Mouse (Mus musculus) midbrain, embryonic 15.5 days (tissue): ENCODE data around the gene Traf7. TPM values are rescaled to one million over a fixed set of nuclear protein-coding genes. Genes with fewer than 3 reads are reported as not detected.
A peak's percentile ranks its signal among the peaks of the same experiment; 100 is the strongest.

Source experiments
- ATAC-seq: fragments of 200-750 bp; cut with Nextera tagmentation; replicated peaks from 2 replicates; pipeline ENCODE4 v1.8.0; 2017; ENCODE audit warnings: moderate TSS enrichment
- H3K27ac ChIP-seq: fragments of 300-500 bp; sonication (generic); 2 replicates; pipeline ENCODE4 v1.5.1; 2015; ENCODE audit warnings: mild to moderate bottlenecking, inconsistent platforms
- H3K27me3 ChIP-seq: fragments of 300-500 bp; sonication (generic); replicated peaks from 2 replicates; pipeline ENCODE4 v1.6.1; 2015; ENCODE audit warnings: inconsistent platforms
- H3K36me3 ChIP-seq: fragments of 300-500 bp; sonication (generic); replicated peaks from 2 replicates; pipeline ENCODE4 v1.6.1; 2015; ENCODE audit warnings: inconsistent platforms
- H3K4me1 ChIP-seq: fragments of 300-500 bp; sonication (generic); 2 replicates; pipeline ENCODE4 v1.6.1; 2015; ENCODE audit warnings: inconsistent platforms
- H3K4me2 ChIP-seq: fragments of 300-500 bp; sonication (generic); 2 replicates; pipeline ENCODE4 v1.6.1; 2015; ENCODE audit warnings: inconsistent platforms, mild to moderate bottlenecking, moderate library complexity
- H3K4me3 ChIP-seq: fragments of 300-500 bp; sonication (generic); 2 replicates; pipeline ENCODE4 v1.5.1; 2015; ENCODE audit warnings: mild to moderate bottlenecking, inconsistent platforms
- H3K9ac ChIP-seq: fragments of 300-500 bp; sonication (generic); 2 replicates; pipeline ENCODE4 v1.6.1; 2015; ENCODE audit warnings: mild to moderate bottlenecking, inconsistent platforms
- H3K9me3 ChIP-seq: fragments of 300-500 bp; sonication (generic); 2 replicates; pipeline ENCODE4 v1.6.1; 2016; ENCODE audit warnings: inconsistent platforms
- WGBS: fragments of 180-500 bp; shearing (Covaris S2); methylation state at CpG from one replicate; pipeline ENCODE4 v1.1.7; 2015; ENCODE audit warnings: mixed read lengths; 5-methylcytosine and 5-hydroxymethylcytosine counted together
- polyA plus RNA-seq: library from polyadenylated mRNA; unstranded; fragments of >200 nt; fragmentation: Nextera tagmentation; extraction: Ambion mirVana; gene quantifications from 2 replicates; pipeline ENCODE4 v1.2.1, GENCODE M21; 2015

The Traf7 gene
- polyA plus RNA-seq, 1 experiment from 2014 or later, result 108 TPM

DNA sequence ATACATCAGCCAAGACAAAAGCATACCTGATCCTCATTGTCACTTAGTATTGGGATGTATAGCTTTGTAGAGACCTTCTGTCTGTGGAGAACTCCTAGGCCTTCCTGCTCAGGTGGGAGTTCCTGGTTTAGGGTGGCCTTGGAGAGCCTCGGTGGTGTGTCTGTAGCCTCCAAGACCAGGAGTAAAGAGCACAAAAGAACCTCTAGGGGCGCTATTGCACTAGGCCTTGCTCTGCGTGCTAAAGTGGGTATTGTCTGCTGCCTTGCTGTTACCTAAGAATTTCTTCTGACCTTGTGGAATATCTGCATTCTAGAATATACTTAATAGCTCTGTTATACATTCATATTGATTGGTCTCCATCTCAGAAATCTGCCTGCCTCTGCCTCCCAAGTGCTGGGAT lies 12.6 kb upstream of the Traf7 start:
- no peak overlapping the region for H3K27ac ChIP-seq
- H3K9me3 ChIP-seq, result no peaks in the 10 kb centered on the region
- 7% methylated on average over 3 of the region's 3 CpGs for WGBS
- H3K27me3 ChIP-seq, result no peaks in the 10 kb centered on the region
- H3K4me2 ChIP-seq, result no peak overlapping the region
- H3K36me3 ChIP-seq, result no peaks in the 10 kb centered on the region
- ATAC-seq, result no peak
- H3K4me1 ChIP-seq, result peaks cover 14% of the 10 kb centered on the region
- H3K9ac ChIP-seq, result no peak overlapping the region
- no peak overlapping the region for H3K4me3 ChIP-seq

DNA sequence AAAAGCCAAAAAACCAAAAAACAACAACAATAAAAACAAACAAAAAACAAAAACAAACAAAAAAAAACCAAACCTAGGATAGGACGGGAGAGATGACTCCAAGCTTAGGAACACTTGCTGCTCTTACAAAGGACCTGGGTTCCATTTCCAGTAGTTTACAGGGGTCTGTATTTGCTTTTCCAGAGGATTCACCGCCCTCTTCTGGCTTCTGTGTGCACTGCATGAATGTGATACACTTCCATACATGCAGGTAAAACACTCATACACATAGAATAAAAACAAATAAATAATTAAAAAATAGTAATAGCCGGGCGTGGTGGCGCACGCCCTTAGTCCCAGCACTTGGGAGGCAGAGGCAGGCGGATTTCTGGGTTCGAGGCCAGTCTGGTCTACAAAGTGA lies 11.2 kb upstream of the Traf7 start:
- H3K36me3 ChIP-seq, result no peaks in the 10 kb centered on the region
- H3K9ac ChIP-seq, result no peak overlapping the region
- no peak overlapping the region for H3K27ac ChIP-seq
- H3K27me3 ChIP-seq, result no peaks in the 10 kb centered on the region
- H3K4me1 ChIP-seq, result peaks cover 11% of the 10 kb centered on the region
- H3K4me3 ChIP-seq, result no peak overlapping the region
- WGBS, result 70% methylated on average over 8 of the region's 8 CpGs
- H3K9me3 ChIP-seq, result no peaks in the 10 kb centered on the region
- ATAC-seq, result 0 out of 2 replicates have a peak, but pooled peaks have one; percentile 27
- H3K4me2 ChIP-seq, result no peak overlapping the region

DNA sequence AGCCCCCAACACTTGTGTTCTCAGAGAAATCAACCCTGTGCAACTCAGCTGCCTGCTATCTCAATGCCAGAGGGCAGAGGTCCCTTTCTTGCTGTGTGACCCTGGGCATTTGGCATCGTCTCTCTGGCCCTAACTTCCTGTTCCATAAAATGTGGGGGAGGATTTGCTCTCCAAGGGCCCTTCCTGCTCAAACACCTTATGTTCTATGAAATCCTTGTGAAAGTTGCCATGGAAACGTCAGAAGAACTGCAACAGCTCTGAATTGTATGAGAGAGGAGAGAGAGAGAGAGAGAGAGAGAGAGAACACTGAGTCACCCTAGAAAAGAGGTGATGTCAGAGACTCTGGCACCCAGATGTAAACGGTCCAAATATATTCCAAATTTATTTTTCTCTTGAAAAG lies 9.8 kb upstream of the Traf7 start:
- Histone ChIP-seq H3K36me3 (no peaks in the 10 kb centered on the region), H3K27me3 (no peaks in the 10 kb centered on the region), H3K9ac (no peak overlapping the region), H3K4me1 (peaks cover 24% of the 10 kb centered on the region), H3K27ac (peak overlapping the region; percentile 46), H3K4me3 (no peak overlapping the region), H3K9me3 (no peaks in the 10 kb centered on the region), H3K4me2 (no peak overlapping the region)
- 29% methylated on average over 3 of the region's 3 CpGs for WGBS
- no peak for ATAC-seq

- H3K9ac ChIP-seq, result no peak overlapping the region
- 54% methylated on average over 5 of the region's 5 CpGs for WGBS
- ATAC-seq, result no peak
- no peak overlapping the region for H3K27ac ChIP-seq
- no peak overlapping the region for H3K4me2 ChIP-seq
- no peaks in the 10 kb centered on the region for H3K27me3 ChIP-seq
- no peak overlapping the region for H3K4me3 ChIP-seq
- H3K4me1 ChIP-seq, result peaks cover 38% of the 10 kb centered on the region
- H3K36me3 ChIP-seq, result no peaks in the 10 kb centered on the region
- no peaks in the 10 kb centered on the region for H3K9me3 ChIP-seq
These were observed 7.6 kb upstream of the Traf7 start for GRCm38 (mm10) chr17:24535300-24535699.

- Histone ChIP-seq H3K27ac (0 out of 2 replicates have a peak within 1 kb of the TSS, but pooled peaks have one; percentile 12), H3K9ac (peak within 1 kb of the TSS; percentile 47), H3K4me2 (peak within 1 kb of the TSS; percentile 66), H3K4me1 (peaks cover 49% of the 10 kb centered on the region), H3K27me3 (no peaks in the 10 kb centered on the region), H3K36me3 (no peaks in the 10 kb centered on the region), H3K4me3 (peak within 1 kb of the TSS; percentile 39), H3K9me3 (no peaks in the 10 kb centered on the region)
- WGBS, result 89% methylated on average over 8 of the region's 8 CpGs
- ATAC-seq, result no peak
These were observed 6.5 kb upstream of the Traf7 start, which contains the start of gene Rab26 for GRCm38 (mm10) chr17:24534160-24534718. Rab26 (minus strand) TSS chr17:24534210.

- no peaks in the 10 kb centered on the region for H3K27me3 ChIP-seq
- H3K4me1 ChIP-seq, result peaks cover 57% of the 10 kb centered on the region
- 0 out of 2 replicates have a peak overlapping the region, but pooled peaks have one; percentile 12 for H3K27ac ChIP-seq
- peak; percentile 40; the same call in 1 of the 2 replicates for ATAC-seq
- H3K36me3 ChIP-seq, result no peaks in the 10 kb centered on the region
- peak overlapping the region; percentile 66 for H3K4me2 ChIP-seq
- peak overlapping the region; percentile 47 for H3K9ac ChIP-seq
- H3K4me3 ChIP-seq, result peak overlapping the region; percentile 39
- H3K9me3 ChIP-seq, result no peaks in the 10 kb centered on the region
- 7% methylated on average over 52 of the region's 53 CpGs for WGBS
These were observed 5.6 kb upstream of the Traf7 start for GRCm38 (mm10) chr17:24533099-24533992.

- Histone ChIP-seq H3K4me2 (no peak overlapping the region), H3K9me3 (no peaks in the 10 kb centered on the region), H3K36me3 (no peaks in the 10 kb centered on the region), H3K27me3 (no peaks in the 10 kb centered on the region), H3K9ac (0 out of 2 replicates have a peak overlapping the region, but pooled peaks have one; percentile 11), H3K27ac (no peak overlapping the region), H3K4me1 (peaks cover 47% of the 10 kb centered on the region), H3K4me3 (no peak overlapping the region)
- 84% methylated on average over 7 of the region's 7 CpGs for WGBS
- ATAC-seq, result no peak
These were observed 4.3 kb upstream of the Traf7 start for GRCm38 (mm10) chr17:24532045-24532444.

GRCm38 (mm10) chr17:24531064-24531463 lies 3.3 kb upstream of the Traf7 start:
- 62% methylated on average over 3 of the region's 3 CpGs for WGBS
- Histone ChIP-seq H3K4me2 (no peak overlapping the region), H3K9me3 (no peaks in the 10 kb centered on the region), H3K27me3 (no peaks in the 10 kb centered on the region), H3K27ac (no peak overlapping the region), H3K9ac (no peak overlapping the region), H3K4me3 (no peak overlapping the region), H3K36me3 (no peaks in the 10 kb centered on the region), H3K4me1 (peaks cover 57% of the 10 kb centered on the region)
- no peak for ATAC-seq

DNA sequence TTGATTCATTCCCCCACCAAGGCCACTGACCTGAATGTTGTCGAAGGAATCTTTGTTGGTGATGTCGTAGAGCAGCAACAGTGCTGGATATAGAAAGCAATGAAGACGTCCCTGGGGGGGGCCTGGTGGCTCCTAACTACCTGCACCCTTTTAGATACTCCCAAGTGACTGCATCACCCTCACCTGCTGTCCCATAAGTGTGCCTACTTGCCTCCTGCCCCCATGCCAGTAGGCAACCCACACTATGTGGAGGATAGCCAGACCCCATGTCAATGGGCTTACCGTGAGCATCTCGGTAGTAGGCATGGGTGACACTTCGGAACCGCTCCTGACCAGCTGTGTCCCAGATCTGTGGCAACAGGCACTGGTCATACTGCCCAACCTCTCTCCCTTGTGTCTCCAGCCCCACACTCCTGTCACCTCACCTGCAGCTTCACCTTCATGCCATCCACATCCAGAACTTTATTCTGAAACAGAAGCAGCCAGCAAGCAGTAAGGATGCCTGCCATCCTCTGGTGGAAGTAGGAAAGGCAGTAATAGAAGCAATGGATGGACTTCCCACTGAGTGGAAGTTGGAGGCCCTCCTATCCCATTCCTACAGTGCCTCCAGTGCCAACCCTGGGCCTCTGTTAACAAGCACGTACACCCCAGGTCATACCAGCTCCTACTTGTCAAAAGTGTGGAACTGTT lies 2.8 kb upstream of the Traf7 start:
- Histone ChIP-seq H3K9me3 (no peaks in the 10 kb centered on the region), H3K4me1 (peaks cover 61% of the 10 kb centered on the region), H3K27ac (no peak overlapping the region), H3K4me3 (no peak overlapping the region), H3K4me2 (peak overlapping the region; percentile 81; the same call in 1 of the 2 replicates), H3K36me3 (no peaks in the 10 kb centered on the region), H3K9ac (no peak overlapping the region), H3K27me3 (no peaks in the 10 kb centered on the region)
- 34% methylated on average over 8 of the region's 8 CpGs for WGBS
- no peak for ATAC-seq

- 28% methylated on average over 5 of the region's 5 CpGs for WGBS
- H3K36me3 ChIP-seq, result no peaks in the 10 kb centered on the region
- peak overlapping the region; percentile 81 for H3K4me2 ChIP-seq
- ATAC-seq, result no peak
- no peak overlapping the region for H3K27ac ChIP-seq
- no peaks in the 10 kb centered on the region for H3K27me3 ChIP-seq
- peaks cover 68% of the 10 kb centered on the region for H3K4me1 ChIP-seq
- H3K9me3 ChIP-seq, result no peaks in the 10 kb centered on the region
- peak overlapping the region; percentile 57 for H3K9ac ChIP-seq
- peak overlapping the region; percentile 59 for H3K4me3 ChIP-seq
These were observed 2.1 kb upstream of the Traf7 start for GRCm38 (mm10) chr17:24529883-24530282.

DNA sequence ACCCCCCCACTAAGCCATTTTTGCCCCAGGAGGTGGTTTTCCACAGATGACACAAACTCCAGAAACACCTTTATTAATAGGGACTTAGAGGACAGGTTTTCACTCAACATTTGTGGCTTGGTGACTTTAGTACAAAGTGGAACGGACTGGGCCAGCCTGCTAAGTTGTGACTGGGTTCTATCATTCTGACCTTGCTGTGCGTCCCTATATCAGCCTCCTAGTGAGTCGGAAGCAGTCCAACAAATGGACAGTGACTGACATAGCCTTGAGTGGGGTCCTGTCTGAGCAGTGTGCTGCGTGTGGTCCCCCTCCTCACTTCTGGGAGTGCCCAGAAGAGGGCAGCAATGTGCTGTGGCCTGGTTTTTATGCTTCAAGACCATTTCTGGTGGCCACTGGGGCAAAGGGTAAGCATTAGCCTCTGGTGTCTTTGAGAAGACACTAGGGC lies 1.3 kb upstream of the Traf7 start:
- Histone ChIP-seq H3K9me3 (no peaks in the 10 kb centered on the region), H3K9ac (peak overlapping the region; percentile 57), H3K4me1 (peaks cover 70% of the 10 kb centered on the region), H3K4me3 (peak overlapping the region; percentile 59), H3K4me2 (peak overlapping the region; percentile 81), H3K36me3 (no peaks in the 10 kb centered on the region), H3K27me3 (no peaks in the 10 kb centered on the region), H3K27ac (peak overlapping the region; percentile 89)
- 2% methylated on average over 4 of the region's 4 CpGs for WGBS
- ATAC-seq, result no peak

- ATAC-seq, result no peak
- peak overlapping the region; percentile 59 for H3K4me3 ChIP-seq
- under 1% methylated on average over 8 of the region's 8 CpGs for WGBS
- H3K27ac ChIP-seq, result peak overlapping the region; percentile 89
- no peaks in the 10 kb centered on the region for H3K27me3 ChIP-seq
- H3K4me2 ChIP-seq, result peak overlapping the region; percentile 81
- peak overlapping the region; percentile 57 for H3K9ac ChIP-seq
- H3K9me3 ChIP-seq, result no peaks in the 10 kb centered on the region
- peaks cover 68% of the 10 kb centered on the region for H3K4me1 ChIP-seq
- H3K36me3 ChIP-seq, result no peaks in the 10 kb centered on the region
These were observed 801 bp upstream of the Traf7 start for GRCm38 (mm10) chr17:24528560-24528918.
